In genomic region chr16:18230617-18231016, GRCm38 (mm10) we compare ENCODE assay signal across 26 mouse cellular contexts. TPM values are rescaled to one million over a fixed set of nuclear protein-coding genes. Genes with fewer than 3 reads are reported as not detected.
DNase-seq lines count a peak whose midpoint lies in the region; ATAC-seq and TF ChIP-seq lines count a peak whose summit lies in the region.
"Had no signal": no experiment of that assay in that cellular context is flagged by ENCODE, and none has a peak within 500 bp of the region (broad histone marks: within the 10 kb centered on the region; RNA-seq: fewer than 3 reads in every experiment).

No protein-coding gene starts in this region.

- no peak for TF ChIP-seq CTCF in heart, adult 2 months (IDR thresholded peaks at IDR 0.05)
- TF ChIP-seq CTCF in layer of hippocampus, adult 2 months (conservative IDR thresholded peaks at IDR 0.05): no peak
- no peak for TF ChIP-seq CTCF in bone marrow, adult 2 months (IDR thresholded peaks at IDR 0.05; ENCODE audit: control insufficient read depth, insufficient read depth, low read length)

- intact Hi-C loops in heart, adult 2 months (cut with DNase I): loop anchor here (10.0 kb wide), 1 partner anchor 306 kb away; the partner anchor contains the start of gene Slc25a1

- no peak for DNase-seq in heart, adult 2 months
- DNase-seq in heart, adult 9 months (ENCODE audit: low spot score in 2 of 2): no peak
- no peak for DNase-seq in layer of hippocampus, adult 2 months (ENCODE audit: low spot score in 2 of 2)
- DNase-seq in layer of hippocampus, adult 9-11 months: no peak
- peak; percentile 32 for DNase-seq in brain, adult 2 months (ENCODE audit: low read depth, low spot score)
- DNase-seq in embryo, embryonic 10.5 days (ENCODE audit: low spot score): no peak
- DNase-seq: adrenal gland, adult 2 months; cerebellum, postnatal 36 days; kidney, adult 2 months; kidney, postnatal 25 days had no signal

- peak overlapping the region; percentile 85 for H3K27ac ChIP-seq in heart, adult 2 months
- peak overlapping the region; percentile 91 for H3K27ac ChIP-seq in layer of hippocampus, adult 2 months
- 0 out of 2 replicates have a peak overlapping the region, but pooled peaks have one; percentile 19 for H3K27ac ChIP-seq in bone marrow, adult 2 months (ENCODE audit: control insufficient read depth, insufficient read depth, low read depth, low read length, poor library complexity)
- H3K27ac ChIP-seq: forebrain, embryonic 15.5 days; limb, embryonic 12.5 days; liver, embryonic 14.5 days; macrophage; midbrain, embryonic 12.5 days had no signal

- WGBS in heart, adult 2 months: 62% methylated on average over 6 of the region's 6 CpGs
- 80% methylated on average over 6 of the region's 6 CpGs for WGBS in bone marrow, adult 2 months

- H3K4me3 ChIP-seq in heart, adult 2 months: no peak overlapping the region
- H3K4me3 ChIP-seq in layer of hippocampus, adult 2 months: peak overlapping the region; percentile 35; the same call in 1 of the 2 replicates
- H3K4me3 ChIP-seq in bone marrow, adult 2 months (replicated peaks; ENCODE audit: control insufficient read depth, low read depth, low read length): no peak overlapping the region
- H3K4me3 ChIP-seq: erythroblast, embryonic 14.5 days; forebrain, embryonic 15.5 days; hindbrain, embryonic 13.5 days; limb, embryonic 12.5 days; midbrain, embryonic 12.5 days had no signal

- TF ChIP-seq POLR2A in heart, adult 2 months (IDR thresholded peaks at IDR 0.05; ENCODE audit: insufficient read depth, low read depth, low read length): no peak; the same call in 1 of the 2 replicates
- TF ChIP-seq POLR2A in bone marrow, adult 2 months (IDR thresholded peaks at IDR 0.05; ENCODE audit: borderline replicate concordance, control insufficient read depth, low read depth, low read length): no peak

- no peak for ATAC-seq in frontal cortex, adult (ENCODE audit: low TSS enrichment)
- ATAC-seq: forebrain, embryonic 15.5 days; inflammation-experienced regulatory T-cells, adult 6 months had no signal

- peaks cover 4% of the 10 kb centered on the region for H3K79me2 ChIP-seq in heart, adult 2 months (replicated peaks; ENCODE audit: control insufficient read depth, insufficient read depth, low read length)

- 0 out of 2 replicates have a peak, but pooled peaks have one; percentile 4 for TF ChIP-seq EP300 in heart, adult 2 months (IDR thresholded peaks at IDR 0.05; ENCODE audit: insufficient read depth, low read depth, low read length)

- H3K9ac ChIP-seq in heart, adult 2 months (ENCODE audit: low read depth, low read length): no peak overlapping the region
- H3K9ac ChIP-seq: forebrain, embryonic 15.5 days; limb, embryonic 12.5 days; liver, embryonic 14.5 days; midbrain, embryonic 12.5 days had no signal

- H3K36me3 ChIP-seq in heart, adult 2 months (ENCODE audit: control insufficient read depth, insufficient read depth, low read length): no peaks in the 10 kb centered on the region

- no peaks in the 10 kb centered on the region for H3K27me3 ChIP-seq in heart, adult 2 months (ENCODE audit: control insufficient read depth, insufficient read depth, low read length)
- H3K27me3 ChIP-seq: forebrain, embryonic 15.5 days; hindbrain, embryonic 13.5 days; limb, embryonic 12.5 days; midbrain, embryonic 12.5 days had no signal

- peaks cover 29% of the 10 kb centered on the region for H3K4me1 ChIP-seq in heart, adult 2 months (ENCODE audit: control insufficient read depth, insufficient read depth, low read length)
- peaks cover 2% of the 10 kb centered on the region; the same call in 1 of the 2 replicates for H3K4me1 ChIP-seq in bone marrow, adult 2 months (ENCODE audit: control insufficient read depth, insufficient read depth, low read length)

RNA-seq across cellular contexts. Expression of gene Zdhhc8, which starts 4.3 kb away (rescaled TPM):
- total RNA-seq in heart, adult 2 months (2021): 10 to 100 TPM; 19.6 to 22.7 TPM
- polyA plus RNA-seq in heart, adult 2 months (2012; rRNA removed): 36.0 and 51.5 TPM in 2 replicates
- 10 to 100 TPM; 72.0 to 84.1 TPM for total RNA-seq in layer of hippocampus, adult 2 months (2021)
- polyA plus RNA-seq in bone marrow, adult 2 months (2011; ENCODE audit: insufficient read depth, insufficient read length, low replicate concordance, missing spikeins): 3.6 and 11.7 TPM in 2 replicates

RNA-seq across cellular contexts. Expression of gene Ccdc188, which starts 12.9 kb away (rescaled TPM):
- total RNA-seq in heart, adult 2 months (2021): not detected
- not detected in 2 replicates for polyA plus RNA-seq in heart, adult 2 months (2012; rRNA removed)
- not detected for total RNA-seq in layer of hippocampus, adult 2 months (2021)
- polyA plus RNA-seq in bone marrow, adult 2 months (2011; ENCODE audit: insufficient read depth, insufficient read length, low replicate concordance, missing spikeins): not detected in 2 replicates
- total RNA-seq: adrenal gland, adult 2 months; gastrocnemius, postnatal 4 days; monocyte, adult 5-6 weeks had no signal
- polyA plus RNA-seq: adrenal gland, adult 2 months; embryonic facial prominence, embryonic 11.5 days; erythroblast, embryonic 14.5 days; forebrain, embryonic 15.5 days; hindbrain, embryonic 13.5 days; inflammation-experienced regulatory T-cells, adult 6 months; kidney, adult 2 months; limb, embryonic 12.5 days; liver, embryonic 14.5 days; lung, embryonic 16.5 days; macrophage; midbrain, embryonic 12.5 days; neural tube, embryonic 14.5 days; urinary bladder, adult 2 months had no signal

RNA-seq across cellular contexts. Expression of gene Trmt2a, which starts 17.9 kb away (rescaled TPM):
- 10 to 100 TPM; 19.6 to 19.8 TPM for total RNA-seq in heart, adult 2 months (2021)
- polyA plus RNA-seq in heart, adult 2 months (2012; rRNA removed): 26.8 and 32.4 TPM in 2 replicates
- 10 to 100 TPM; 51.1 to 54.9 TPM for total RNA-seq in layer of hippocampus, adult 2 months (2021)
- 62.6 and 104 TPM in 2 replicates for polyA plus RNA-seq in bone marrow, adult 2 months (2011; ENCODE audit: insufficient read depth, insufficient read length, low replicate concordance, missing spikeins)

RNA-seq across cellular contexts. Expression of gene Ranbp1, which starts 17.9 kb away (rescaled TPM):
- total RNA-seq in heart, adult 2 months (2021): 10 to 100 TPM; 40.1 to 41.2 TPM
- 20.9 and 25.1 TPM in 2 replicates for polyA plus RNA-seq in heart, adult 2 months (2012; rRNA removed)
- 10 to 100 TPM; 93.6 to 98.0 TPM for total RNA-seq in layer of hippocampus, adult 2 months (2021)
- polyA plus RNA-seq in bone marrow, adult 2 months (2011; ENCODE audit: insufficient read depth, insufficient read length, low replicate concordance, missing spikeins): 90.1 and 125 TPM in 2 replicates

RNA-seq across cellular contexts. Expression of gene Gm49776, which starts 27.5 kb away (rescaled TPM):
- total RNA-seq in heart, adult 2 months (2021): not detected
- polyA plus RNA-seq in heart, adult 2 months (2012; rRNA removed): not detected in 2 replicates
- total RNA-seq in layer of hippocampus, adult 2 months (2021): not detected
- not detected in 2 replicates for polyA plus RNA-seq in bone marrow, adult 2 months (2011; ENCODE audit: insufficient read depth, insufficient read length, low replicate concordance, missing spikeins)
- total RNA-seq: gastrocnemius, postnatal 4 days; monocyte, adult 5-6 weeks had no signal
- polyA plus RNA-seq: adrenal gland, adult 2 months; erythroblast, embryonic 14.5 days; inflammation-experienced regulatory T-cells, adult 6 months; kidney, adult 2 months; macrophage; neural tube, embryonic 14.5 days; urinary bladder, adult 2 months had no signal

Comparison
In these comparisons a context has a peak if more than half of its experiments do, and no peak if none do; other contexts are left out.
1. H3K27ac ChIP-seq: peak in every context shown above with its lines; median percentile 91 in layer of hippocampus, adult 2 months; 85 in heart, adult 2 months; 19 in bone marrow, adult 2 months.